Mouse (Mus musculus) midbrain, embryonic 13.5 days (tissue): Measurements from ENCODE around the gene Gramd1b. TPM values are rescaled to one million over a fixed set of nuclear protein-coding genes. Genes with fewer than 3 reads are reported as not detected.
A peak's percentile ranks its signal among the peaks of the same experiment; 100 is the strongest.

ENCODE experiments used
- ATAC-seq: fragments of 200-750 bp; cut with Nextera tagmentation; 2 replicates; pipeline ENCODE4 v1.8.0; 2017; ENCODE audit warnings: mild to moderate bottlenecking, moderate TSS enrichment, moderate library complexity
- H3K27ac ChIP-seq: fragments of 300-500 bp; sonication (generic); 2 replicates; pipeline ENCODE4 v1.5.1; 2015; ENCODE audit warnings: inconsistent platforms, mild to moderate bottlenecking, moderate library complexity
- H3K27me3 ChIP-seq: fragments of 300-500 bp; sonication (generic); 2 replicates; pipeline ENCODE4 v1.6.1; 2015; ENCODE audit warnings: mild to moderate bottlenecking, inconsistent platforms
- H3K36me3 ChIP-seq: fragments of 300-500 bp; sonication (generic); 2 replicates; pipeline ENCODE4 v1.6.1; 2015; ENCODE audit warnings: mild to moderate bottlenecking, inconsistent platforms
- H3K4me1 ChIP-seq: fragments of 300-500 bp; sonication (generic); replicated peaks from 2 replicates; pipeline ENCODE4 v1.6.1; 2015; ENCODE audit warnings: inconsistent platforms
- H3K4me2 ChIP-seq: fragments of 300-500 bp; sonication (generic); replicated peaks from 2 replicates; pipeline ENCODE4 v1.6.1; 2015; ENCODE audit warnings: moderate library complexity, mild to moderate bottlenecking, inconsistent platforms
- H3K4me3 ChIP-seq: fragments of 300-500 bp; sonication (generic); replicated peaks from 2 replicates; pipeline ENCODE4 v1.5.1; 2015; ENCODE audit warnings: mild to moderate bottlenecking, inconsistent platforms
- H3K9ac ChIP-seq: fragments of 300-500 bp; sonication (generic); replicated peaks from 2 replicates; pipeline ENCODE4 v1.6.1; 2015; ENCODE audit warnings: mild to moderate bottlenecking, inconsistent platforms
- H3K9me3 ChIP-seq: fragments of 300-500 bp; sonication (generic); 2 replicates; pipeline ENCODE4 v1.6.1; 2016; ENCODE audit warnings: mild to moderate bottlenecking, inconsistent platforms
- WGBS: fragments of 180-500 bp; shearing (Covaris S2); methylation state at CpG from one replicate; pipeline ENCODE4 v1.1.7; 2015; 5-methylcytosine and 5-hydroxymethylcytosine counted together
- polyA plus RNA-seq: library from polyadenylated mRNA; unstranded; fragments of >200 nt; fragmentation: Nextera tagmentation; extraction: Ambion mirVana; gene quantifications from 2 replicates; pipeline ENCODE4 v1.2.1, GENCODE M21; 2015

Gene Gramd1b
- polyA plus RNA-seq, 1 experiment from 2014 or later: 8.1 TPM

- Histone ChIP-seq H3K4me3 (no peak overlapping the region), H3K4me2 (no peak overlapping the region), H3K27me3 (no peaks in the 10 kb centered on the region), H3K9ac (no peak overlapping the region), H3K9me3 (0 out of 2 replicates have a peak, but pooled peaks cover under 1% of the 10 kb centered on the region), H3K36me3 (no peaks in the 10 kb centered on the region), H3K4me1 (peaks cover 16% of the 10 kb centered on the region), H3K27ac (0 out of 2 replicates have a peak overlapping the region, but pooled peaks have one; percentile 41)
- WGBS: 82% methylated on average over 7 of the region's 7 CpGs
- no peak for ATAC-seq
Observed at GRCm38 (mm10) chr9:40437891-40438290, 93.3 kb downstream of the Gramd1b start.

DNA sequence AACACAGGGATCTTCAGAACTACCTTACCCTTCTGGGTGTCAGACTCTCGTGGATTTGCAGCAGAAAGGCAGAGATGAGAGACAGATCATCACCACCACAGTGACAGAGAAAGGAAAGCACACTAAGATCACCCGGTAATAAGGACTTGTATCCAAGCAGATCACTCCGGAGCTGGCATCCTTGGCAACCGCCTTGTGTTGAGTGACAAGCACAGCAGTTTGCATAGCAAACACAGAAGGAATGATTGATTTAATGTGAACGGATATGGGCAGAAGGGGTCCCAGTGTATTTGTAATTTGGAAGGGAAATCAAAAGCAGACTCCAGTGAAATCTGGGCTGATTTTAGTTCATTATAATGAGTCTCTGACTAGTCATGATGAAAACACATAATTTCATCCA lies 97.9 kb downstream of the Gramd1b start:
- Histone ChIP-seq H3K36me3 (no peaks in the 10 kb centered on the region), H3K4me1 (peaks cover 4% of the 10 kb centered on the region; the same call in 1 of the 2 replicates), H3K9ac (no peak overlapping the region), H3K4me3 (no peak overlapping the region), H3K27me3 (no peaks in the 10 kb centered on the region), H3K4me2 (no peak overlapping the region), H3K27ac (no peak overlapping the region), H3K9me3 (peaks cover 3% of the 10 kb centered on the region; the same call in 1 of the 2 replicates)
- WGBS: 77% methylated on average over 5 of the region's 5 CpGs
- no peak for ATAC-seq

GRCm38 (mm10) chr9:40430969-40431368 lies 100.2 kb downstream of the Gramd1b start:
- Histone ChIP-seq H3K9me3 (peaks cover 3% of the 10 kb centered on the region; the same call in 1 of the 2 replicates), H3K4me1 (no peaks in the 10 kb centered on the region), H3K27me3 (no peaks in the 10 kb centered on the region), H3K36me3 (no peaks in the 10 kb centered on the region), H3K4me2 (no peak overlapping the region), H3K9ac (no peak overlapping the region), H3K4me3 (no peak overlapping the region), H3K27ac (no peak overlapping the region)
- no peak for ATAC-seq
- 85% methylated on average over 8 of the region's 8 CpGs for WGBS

GRCm38 (mm10) chr9:40427663-40428062 lies 103.5 kb downstream of the Gramd1b start:
- 100% methylated on average over 2 of the region's 2 CpGs for WGBS
- H3K27me3 ChIP-seq: no peaks in the 10 kb centered on the region
- H3K9me3 ChIP-seq: peaks cover under 1% of the 10 kb centered on the region; the same call in 1 of the 2 replicates
- H3K4me3 ChIP-seq: no peak overlapping the region
- H3K9ac ChIP-seq: no peak overlapping the region
- H3K4me2 ChIP-seq: no peak overlapping the region
- ATAC-seq: no peak
- H3K4me1 ChIP-seq: no peaks in the 10 kb centered on the region
- no peak overlapping the region for H3K27ac ChIP-seq
- no peaks in the 10 kb centered on the region for H3K36me3 ChIP-seq

DNA sequence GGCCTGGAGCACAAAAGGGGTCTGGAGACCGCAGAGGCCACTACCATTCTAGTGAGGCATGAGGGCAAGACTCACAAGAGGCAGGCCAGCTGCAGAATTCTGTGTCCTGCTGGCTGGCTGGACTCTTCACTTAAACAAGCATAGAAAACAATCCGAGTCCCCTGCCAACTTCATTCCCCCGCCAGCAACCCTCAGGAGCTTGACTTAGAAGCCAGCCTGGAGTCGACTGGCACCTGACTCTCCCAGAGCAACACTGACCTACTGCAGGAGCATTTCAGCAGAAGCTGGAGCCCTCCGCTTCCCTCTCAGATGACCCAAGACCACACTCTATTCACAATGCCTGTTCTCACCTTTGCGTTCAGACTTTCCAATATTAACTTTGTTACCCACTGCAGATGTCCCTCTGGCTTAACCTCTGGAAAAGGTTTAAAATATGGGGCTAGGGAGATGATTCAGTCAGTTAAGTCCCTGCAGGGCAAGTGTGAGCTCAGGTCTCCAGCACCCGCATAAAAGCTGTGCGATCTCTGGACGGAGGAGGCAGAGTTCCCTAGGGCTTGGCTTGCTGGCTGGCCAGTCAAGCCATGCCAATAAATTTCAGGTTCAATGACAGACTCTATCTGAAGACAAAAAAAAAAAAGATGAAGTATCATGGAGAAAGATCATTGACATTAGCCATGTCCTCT lies 104.8 kb downstream of the Gramd1b start:
- H3K4me2 ChIP-seq: no peak overlapping the region
- H3K9ac ChIP-seq: no peak overlapping the region
- H3K27me3 ChIP-seq: no peaks in the 10 kb centered on the region
- no peaks in the 10 kb centered on the region for H3K4me1 ChIP-seq
- 89% methylated on average over 9 of the region's 9 CpGs for WGBS
- no peak overlapping the region for H3K4me3 ChIP-seq
- H3K9me3 ChIP-seq: no peaks in the 10 kb centered on the region
- no peaks in the 10 kb centered on the region for H3K36me3 ChIP-seq
- no peak for ATAC-seq
- H3K27ac ChIP-seq: no peak overlapping the region

- H3K27me3 ChIP-seq: no peaks in the 10 kb centered on the region
- H3K4me1 ChIP-seq: no peaks in the 10 kb centered on the region
- H3K27ac ChIP-seq: no peak overlapping the region
- no peak for ATAC-seq
- H3K9me3 ChIP-seq: no peaks in the 10 kb centered on the region
- H3K4me2 ChIP-seq: no peak overlapping the region
- no peak overlapping the region for H3K4me3 ChIP-seq
- no peaks in the 10 kb centered on the region for H3K36me3 ChIP-seq
- no peak overlapping the region for H3K9ac ChIP-seq
Observed at GRCm38 (mm10) chr9:40424874-40425273, 106.3 kb downstream of the Gramd1b start.

- no peak overlapping the region for H3K4me2 ChIP-seq
- H3K9ac ChIP-seq: no peak overlapping the region
- H3K4me3 ChIP-seq: no peak overlapping the region
- H3K9me3 ChIP-seq: no peaks in the 10 kb centered on the region
- H3K36me3 ChIP-seq: no peaks in the 10 kb centered on the region
- H3K4me1 ChIP-seq: no peaks in the 10 kb centered on the region
- ATAC-seq: no peak
- no peak overlapping the region for H3K27ac ChIP-seq
- 92% methylated on average over 6 of the region's 6 CpGs for WGBS
- H3K27me3 ChIP-seq: no peaks in the 10 kb centered on the region
Observed at GRCm38 (mm10) chr9:40423427-40423867, 107.7 kb downstream of the Gramd1b start.

GRCm38 (mm10) chr9:40422368-40423057 lies 108.7 kb downstream of the Gramd1b start:
- H3K27me3 ChIP-seq: no peaks in the 10 kb centered on the region
- H3K4me1 ChIP-seq: no peaks in the 10 kb centered on the region
- H3K9ac ChIP-seq: no peak overlapping the region
- 86% methylated on average over 11 of the region's 11 CpGs for WGBS
- H3K4me2 ChIP-seq: no peak overlapping the region
- no peak for ATAC-seq
- no peaks in the 10 kb centered on the region for H3K9me3 ChIP-seq
- H3K4me3 ChIP-seq: no peak overlapping the region
- H3K36me3 ChIP-seq: no peaks in the 10 kb centered on the region
- H3K27ac ChIP-seq: no peak overlapping the region

GRCm38 (mm10) chr9:40420652-40421335 lies 110.4 kb downstream of the Gramd1b start:
- H3K9me3 ChIP-seq: no peaks in the 10 kb centered on the region
- no peak overlapping the region for H3K4me2 ChIP-seq
- no peaks in the 10 kb centered on the region for H3K36me3 ChIP-seq
- no peaks in the 10 kb centered on the region for H3K27me3 ChIP-seq
- H3K27ac ChIP-seq: no peak overlapping the region
- WGBS: 85% methylated on average over 15 of the region's 15 CpGs
- no peaks in the 10 kb centered on the region for H3K4me1 ChIP-seq
- ATAC-seq: no peak
- no peak overlapping the region for H3K4me3 ChIP-seq
- no peak overlapping the region for H3K9ac ChIP-seq

DNA sequence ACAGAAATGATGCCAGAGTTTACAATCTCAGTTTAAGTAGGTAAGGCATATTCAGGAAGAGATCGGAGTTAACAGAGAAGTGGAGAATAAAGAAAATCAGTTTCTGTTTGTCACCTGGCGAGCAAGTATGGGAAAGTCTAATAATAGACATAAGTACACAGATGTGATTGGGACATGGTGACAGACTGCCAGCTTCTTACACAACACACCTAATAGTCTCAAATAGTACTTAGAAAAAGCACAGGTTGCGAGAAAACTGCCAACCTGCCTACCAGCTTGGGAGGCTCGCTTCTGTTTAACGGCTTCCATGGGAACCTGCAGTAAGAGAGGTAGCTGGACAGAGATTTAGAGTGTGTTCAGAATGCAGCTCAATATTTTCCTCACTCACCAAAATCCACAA lies 112.4 kb downstream of the Gramd1b start:
- Histone ChIP-seq H3K4me1 (peaks cover 4% of the 10 kb centered on the region; the same call in 1 of the 2 replicates), H3K27me3 (no peaks in the 10 kb centered on the region), H3K4me3 (no peak overlapping the region), H3K9ac (no peak overlapping the region), H3K36me3 (no peaks in the 10 kb centered on the region), H3K4me2 (no peak overlapping the region), H3K27ac (no peak overlapping the region), H3K9me3 (no peaks in the 10 kb centered on the region)
- ATAC-seq: no peak
- WGBS: 96% methylated on average over 5 of the region's 5 CpGs

DNA sequence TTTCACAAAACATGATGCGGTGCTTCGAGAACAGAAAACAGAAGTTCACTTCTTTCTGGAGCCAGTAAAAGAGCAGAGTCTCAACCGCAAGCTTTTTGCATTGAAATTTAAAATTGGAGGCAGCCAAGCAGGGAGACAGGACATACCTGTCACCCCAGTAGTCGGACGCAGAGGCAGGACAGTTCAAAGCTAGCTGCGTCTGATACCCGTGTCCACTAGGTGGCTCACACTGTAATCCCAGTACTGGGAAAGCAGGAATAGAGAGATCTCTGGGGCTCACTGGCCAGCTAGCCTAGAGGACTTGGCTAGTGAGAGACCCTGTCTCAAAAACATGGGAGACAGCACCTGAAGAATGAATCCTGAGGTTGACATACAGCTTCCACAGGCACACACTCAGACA lies 115.0 kb downstream of the Gramd1b start:
- H3K36me3 ChIP-seq: no peaks in the 10 kb centered on the region
- no peak overlapping the region for H3K27ac ChIP-seq
- H3K4me3 ChIP-seq: no peak overlapping the region
- no peaks in the 10 kb centered on the region for H3K9me3 ChIP-seq
- ATAC-seq: no peak
- WGBS: 86% methylated on average over 7 of the region's 7 CpGs
- H3K27me3 ChIP-seq: no peaks in the 10 kb centered on the region
- no peak overlapping the region for H3K9ac ChIP-seq
- H3K4me2 ChIP-seq: no peak overlapping the region
- peaks cover 4% of the 10 kb centered on the region; the same call in 1 of the 2 replicates for H3K4me1 ChIP-seq
